24 mouse cellular contexts compared by ENCODE assay signal in the genomic region with DNA sequence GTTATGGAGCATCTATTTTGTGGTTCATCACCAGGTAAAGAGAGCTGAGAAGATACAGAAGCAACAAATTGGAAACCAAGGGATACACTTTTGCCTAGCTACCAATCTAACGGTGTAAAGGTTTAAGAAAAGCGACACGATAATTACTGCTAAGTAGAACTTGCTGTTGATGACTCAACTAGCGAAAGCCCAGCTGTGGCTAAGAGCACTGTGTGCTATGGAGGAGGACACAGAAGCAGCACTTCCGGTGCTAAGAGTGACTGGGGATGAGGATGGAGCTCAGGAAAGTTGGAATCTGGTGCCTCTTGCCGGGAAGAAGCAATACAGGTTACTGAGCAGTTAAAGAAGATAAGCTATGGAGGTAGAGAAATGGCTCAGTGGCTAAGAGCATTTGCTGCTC.
DNase-seq lines count a peak whose midpoint lies in the region; ATAC-seq and TF ChIP-seq lines count a peak whose summit lies in the region.
"Had no signal": no experiment of that assay in that cellular context is flagged by ENCODE, and none has a peak within 500 bp of the region (broad histone marks: within the 10 kb centered on the region; RNA-seq: fewer than 3 reads in every experiment).

No protein-coding gene starts in this region.

- H3K4me3 ChIP-seq in heart, embryonic 10.5 days, result no peak overlapping the region
- H3K4me3 ChIP-seq in CH12.LX (replicated peaks in 1 of 3; ENCODE audit: low read depth in 2 of 3, low read length in 2 of 3, poor library complexity in 1 of 3), result no peak overlapping the region
- no peak overlapping the region for H3K4me3 ChIP-seq in olfactory bulb, adult 2 months (ENCODE audit: insufficient read depth, low read depth, low read length)
- H3K4me3 ChIP-seq in forebrain, embryonic 11.5 days (ENCODE audit: low read depth, low read length), result no peak overlapping the region

- no peaks in the 10 kb centered on the region for H3K9me3 ChIP-seq in heart, embryonic 10.5 days
- H3K9me3 ChIP-seq in CH12.LX (replicated peaks; ENCODE audit: low read length), result no peaks in the 10 kb centered on the region
- no peaks in the 10 kb centered on the region for H3K9me3 ChIP-seq in forebrain, embryonic 11.5 days (ENCODE audit: control insufficient read depth, low read length)
- H3K9me3 ChIP-seq: G1E had no signal

- no peak overlapping the region for H3K4me2 ChIP-seq in CH12.LX (ENCODE audit: insufficient read depth, low read depth, poor library complexity, severe bottlenecking)
- no peak overlapping the region for H3K4me2 ChIP-seq in forebrain, embryonic 11.5 days (ENCODE audit: low read depth, low read length, severe bottlenecking)

- no peaks in the 10 kb centered on the region; the same call in 1 of the 2 replicates for H3K4me1 ChIP-seq in heart, embryonic 10.5 days
- H3K4me1 ChIP-seq in CH12.LX (ENCODE audit: control insufficient read depth in 1 of 2, insufficient read depth in 2 of 2), result peaks cover 19 to 33% of the 10 kb centered on the region in 2 experiments
- H3K4me1 ChIP-seq in olfactory bulb, adult 2 months (ENCODE audit: control insufficient read depth, insufficient read depth, low read length), result 0 out of 2 replicates have a peak, but pooled peaks cover 4% of the 10 kb centered on the region
- no peaks in the 10 kb centered on the region for H3K4me1 ChIP-seq in forebrain, embryonic 11.5 days (replicated peaks; ENCODE audit: control insufficient read depth, insufficient read depth, low read length)

- peak; percentile 79 for TF ChIP-seq EP300 in CH12.LX (IDR thresholded peaks at IDR 0.05; ENCODE audit: low read length)

- WGBS in heart, embryonic 10.5 days, result 82% methylated on average over 6 of the region's 6 CpGs
- WGBS in olfactory bulb, adult 2 months, result 53% methylated on average over 6 of the region's 6 CpGs
- WGBS in forebrain, embryonic 11.5 days, result 97% methylated on average over 6 of the region's 6 CpGs

- no peak for ATAC-seq in forebrain, embryonic 11.5 days (replicated peaks; ENCODE audit: low FRiP score)
- ATAC-seq: activated CD4-positive, CD25-positive, alpha-beta regulatory T cell, adult 4 months; CD4-positive, CD25-positive, alpha-beta regulatory T cell, adult 4 months; Patski had no signal

- no peak for TF ChIP-seq POLR2A in CH12.LX (IDR thresholded peaks at IDR 0.05; ENCODE audit: low read depth, low read length)
- TF ChIP-seq POLR2A in olfactory bulb, adult 2 months (IDR thresholded peaks at IDR 0.05; ENCODE audit: insufficient read depth, low read depth, low read length), result no peak

- H3K27me3 ChIP-seq in heart, embryonic 10.5 days (ENCODE audit: insufficient read depth, poor library complexity, severe bottlenecking), result no peaks in the 10 kb centered on the region
- H3K27me3 ChIP-seq in CH12.LX (replicated peaks), result no peaks in the 10 kb centered on the region
- H3K27me3 ChIP-seq in forebrain, embryonic 11.5 days (ENCODE audit: control insufficient read depth, insufficient read depth, low read length), result no peaks in the 10 kb centered on the region
- H3K27me3 ChIP-seq: Patski had no signal

- no peak overlapping the region for H3K9ac ChIP-seq in CH12.LX (ENCODE audit: insufficient read depth, low read depth)
- H3K9ac ChIP-seq in forebrain, embryonic 11.5 days (ENCODE audit: low read length), result no peak overlapping the region

- H3K36me3 ChIP-seq in heart, embryonic 10.5 days, result no peaks in the 10 kb centered on the region
- H3K36me3 ChIP-seq in CH12.LX (replicated peaks in 1 of 2; ENCODE audit: control insufficient read depth in 1 of 2, insufficient read depth in 1 of 2, low read length in 1 of 2), result no peaks in the 10 kb centered on the region
- H3K36me3 ChIP-seq in forebrain, embryonic 11.5 days (ENCODE audit: control insufficient read depth, insufficient read depth, low read length), result no peaks in the 10 kb centered on the region
- H3K36me3 ChIP-seq: G1E had no signal

- H3K27ac ChIP-seq in heart, embryonic 10.5 days, result no peak overlapping the region
- H3K27ac ChIP-seq in CH12.LX (ENCODE audit: insufficient read depth, low read depth), result no peak overlapping the region
- H3K27ac ChIP-seq in olfactory bulb, adult 2 months (ENCODE audit: insufficient read depth, low read depth, low read length), result peak overlapping the region; percentile 38; the same call in 1 of the 2 replicates
- no peak overlapping the region for H3K27ac ChIP-seq in forebrain, embryonic 11.5 days (ENCODE audit: low read depth, low read length)

- TF ChIP-seq RAD21 in CH12.LX (IDR thresholded peaks at IDR 0.05; ENCODE audit: low read depth, low read length), result no peak

- TF ChIP-seq CTCF in CH12.LX (conservative IDR thresholded peaks at IDR 0.05 in 1 of 2, IDR thresholded peaks at IDR 0.05 in 1 of 2; ENCODE audit: low read depth in 2 of 2, low read length in 2 of 2), result no peak
- no peak for TF ChIP-seq CTCF in olfactory bulb, adult 2 months (IDR thresholded peaks at IDR 0.05; ENCODE audit: insufficient read depth, low read depth, low read length)

- in situ Hi-C loops in CH12.LX (cut with MboI; ENCODE audit: low pct_ligation_motif_present, low pct_unique_long_range_greater_than_20kb, low sequenced_read_pairs), result loop anchor here (25.0 kb wide), 1 partner anchor 601 kb away; a partner anchor contains a TSS

- dilution Hi-C loops in CH12.LX (cut with MboI; ENCODE audit: extremely low pct_ligation_motif_present, extremely low pct_unique_long_range_greater_than_20kb, low sequenced_read_pairs), result no loop called here

- no peaks in the 10 kb centered on the region for H3K79me2 ChIP-seq in CH12.LX (replicated peaks; ENCODE audit: control insufficient read depth, extremely low read depth, insufficient read depth, poor library complexity, severe bottlenecking)

- DNase-seq in heart, adult 11 months, result peak; percentile 48
- DNase-seq in heart, embryonic 10.5 days (ENCODE audit: low spot score), result no peak
- DNase-seq in CH12.LX (ENCODE audit: extremely low read depth), result no peak
- peak; percentile 73 for DNase-seq in brain, adult 2 months (ENCODE audit: low read depth, low spot score)
- DNase-seq in forebrain, embryonic 11.5 days (ENCODE audit: low spot score), result no peak
- DNase-seq in spleen, postnatal 10 days (ENCODE audit: low spot score in 2 of 2), result no peak
- DNase-seq in adrenal gland, adult 18-20 months (ENCODE audit: low spot score in 2 of 2), result no peak
- DNase-seq: adrenal gland, adult 2 months; adrenal gland, adult 8-10 months; adrenal gland, postnatal 10 days; adrenal gland, postnatal 14 days; adrenal gland, postnatal 25 days; adrenal gland, postnatal 36 days; B cell, adult 2 months; cerebellum, adult 11 months; cerebellum, adult 11-12 months; cerebellum, adult 18-20 months; cerebellum, adult 2 months; cerebellum, adult 8-10 months had no signal

TF ChIP-seq in CH12.LX, 34 proteins besides CTCF, POLR2A, EP300 and RAD21:
- TF ChIP-seq CHD1 (IDR thresholded peaks at IDR 0.05; ENCODE audit: low read depth, low read length) (0 out of 2 replicates have a peak, but pooled peaks have one; percentile 51), CHD2 (IDR thresholded peaks at IDR 0.05; ENCODE audit: low read length) (0 out of 2 replicates have a peak, but pooled peaks have one; percentile 20), IRF4 (IDR thresholded peaks at IDR 0.05; ENCODE audit: low read depth, low read length) (peak; percentile 93), ZC3H11A (IDR thresholded peaks at IDR 0.05; ENCODE audit: low read depth, low read length) (no peak), MAFK (IDR thresholded peaks at IDR 0.05; ENCODE audit: insufficient replicate concordance, low read length) (no peak), TBP (conservative IDR thresholded peaks at IDR 0.05; ENCODE audit: low read depth, low read length) (0 out of 2 replicates have a peak, but pooled peaks have one; percentile 22), TCF12 (IDR thresholded peaks at IDR 0.05; ENCODE audit: low read depth, low read length) (peak; percentile 60; the same call in 1 of the 2 replicates), NELFE (IDR thresholded peaks at IDR 0.05; ENCODE audit: low read depth, low read length) (no peak), JUND (conservative IDR thresholded peaks at IDR 0.05; ENCODE audit: low read depth, low read length) (peak; percentile 82), MEF2A (IDR thresholded peaks at IDR 0.05; ENCODE audit: borderline replicate concordance, low read depth, low read length) (peak; percentile 60; the same call in 1 of the 2 replicates), MAX (IDR thresholded peaks at IDR 0.05; ENCODE audit: low read length) (no peak), ELF1 (IDR thresholded peaks at IDR 0.05; ENCODE audit: low read depth, low read length) (peak; percentile 51), JUN (IDR thresholded peaks at IDR 0.05; ENCODE audit: insufficient read depth, low read depth, low read length) (peak; percentile 64), SMC3 (IDR thresholded peaks at IDR 0.05; ENCODE audit: low read depth, low read length) (no peak), ETS1 (conservative IDR thresholded peaks at IDR 0.05; ENCODE audit: low read depth, low read length) (peak; percentile 49), NRF1 (IDR thresholded peaks at IDR 0.05; ENCODE audit: low read depth, low read length) (no peak), BHLHE40 (IDR thresholded peaks at IDR 0.05; ENCODE audit: low read depth, low read length) (0 out of 2 replicates have a peak, but pooled peaks have one; percentile 13), UBTF (IDR thresholded peaks at IDR 0.05; ENCODE audit: low read depth, low read length) (no peak)
TF ChIP-seq in CH12.LX: peak in this region for 11.

Comparison
In these comparisons a context has a peak if more than half of its experiments do, and no peak if none do; other contexts are left out.
1. DNase-seq: peak in heart, adult 11 months (single experiment) and brain, adult 2 months (single experiment); none in heart, embryonic 10.5 days (single experiment), CH12.LX (single experiment), forebrain, embryonic 11.5 days (single experiment), spleen, postnatal 10 days (0 of 2) and adrenal gland, adult 18-20 months (0 of 2).